Mouse (Mus musculus): ENCODE results near the gene Hnrnpll. TPM values are rescaled to one million over a fixed set of nuclear protein-coding genes. Genes with fewer than 3 reads are reported as not detected.

The Hnrnpll gene
- polyA plus RNA-seq, 1 experiment: 10.1 TPM

Other genes with a start within 250 kb of the Hnrnpll start
- gene Atl2, start 166.2 kb downstream of the Hnrnpll start, polyA plus RNA-seq (2012; rRNA removed): 16.1 and 26.3 TPM in 2 replicates
- gene Galm, start 65.1 kb upstream of the Hnrnpll start, polyA plus RNA-seq (2012; rRNA removed): 40.4 and 76.9 TPM in 2 replicates
- gene Srsf7, start 145.0 kb upstream of the Hnrnpll start, polyA plus RNA-seq (2012; rRNA removed): 56.5 and 59.8 TPM in 2 replicates
- not detected in 2 replicates for gene Ttc39d, start 145.1 kb upstream of the Hnrnpll start, polyA plus RNA-seq (2012; rRNA removed)
- 5.4 and 5.5 TPM in 2 replicates for gene Gemin6, start 162.1 kb upstream of the Hnrnpll start, polyA plus RNA-seq (2012; rRNA removed)
- gene Morn2, start 227.9 kb upstream of the Hnrnpll start, polyA plus RNA-seq (2012; rRNA removed): 3.9 and 4.3 TPM in 2 replicates
- 4.8 and 8.4 TPM in 2 replicates for gene Dhx57, start 228.1 kb upstream of the Hnrnpll start, polyA plus RNA-seq (2012; rRNA removed)
- 0.02 and 0.19 TPM in 2 replicates for gene Arhgef33, start 245.1 kb upstream of the Hnrnpll start, polyA plus RNA-seq (2012; rRNA removed)